Mouse (Mus musculus) limb, embryonic 15.5 days (tissue): ENCODE data around the gene Sik2. TPM values are rescaled to one million over a fixed set of nuclear protein-coding genes. Genes with fewer than 3 reads are reported as not detected.

Experiments
- ATAC-seq: fragments of 200-750 bp; cut with Nextera tagmentation; 2 replicates; pipeline ENCODE4 v1.8.0; 2017; ENCODE audit warnings: low read depth, moderate TSS enrichment; ENCODE audit not compliant: insufficient number of reproducible peaks, low FRiP score, low TSS enrichment
- H3K27ac ChIP-seq: fragments of 300-500 bp; sonication (generic); 2 replicates; pipeline ENCODE4 v1.5.1; 2015; ENCODE audit warnings: moderate library complexity, mild to moderate bottlenecking, inconsistent platforms
- H3K27me3 ChIP-seq: fragments of 300-500 bp; sonication (generic); 2 replicates; pipeline ENCODE4 v1.6.1; 2015; ENCODE audit warnings: inconsistent platforms
- H3K36me3 ChIP-seq: fragments of 300-500 bp; sonication (generic); 2 replicates; pipeline ENCODE4 v1.6.1; 2015; ENCODE audit warnings: inconsistent platforms
- H3K4me1 ChIP-seq: fragments of 300-500 bp; sonication (generic); 2 replicates; pipeline ENCODE4 v1.6.1; 2015; ENCODE audit warnings: inconsistent platforms
- H3K4me2 ChIP-seq: fragments of 300-500 bp; sonication (generic); 2 replicates; pipeline ENCODE4 v1.6.1; 2015; ENCODE audit warnings: mild to moderate bottlenecking, inconsistent platforms
- H3K4me3 ChIP-seq: fragments of 300-500 bp; sonication (generic); 2 replicates; pipeline ENCODE4 v1.5.1; 2015; ENCODE audit warnings: mild to moderate bottlenecking, inconsistent platforms
- H3K9ac ChIP-seq: fragments of 300-500 bp; sonication (generic); 2 replicates; pipeline ENCODE4 v1.6.1; 2015; ENCODE audit warnings: inconsistent platforms
- H3K9me3 ChIP-seq: fragments of 300-500 bp; sonication (generic); 2 replicates; pipeline ENCODE4 v1.6.1; 2016; ENCODE audit warnings: inconsistent platforms
- WGBS: fragments of 180-500 bp; shearing (Covaris S2); methylation state at CpG from one replicate; pipeline ENCODE4 v1.1.7; 2015; 5-methylcytosine and 5-hydroxymethylcytosine counted together
- polyA plus RNA-seq: library from polyadenylated mRNA; unstranded; fragments of >200 nt; fragmentation: Nextera tagmentation; extraction: Ambion mirVana; gene quantifications from 2 replicates; pipeline ENCODE4 v1.2.1, GENCODE M21; 2015

The Sik2 gene
- polyA plus RNA-seq, 1 experiment from 2014 or later: 14.3 TPM

DNA sequence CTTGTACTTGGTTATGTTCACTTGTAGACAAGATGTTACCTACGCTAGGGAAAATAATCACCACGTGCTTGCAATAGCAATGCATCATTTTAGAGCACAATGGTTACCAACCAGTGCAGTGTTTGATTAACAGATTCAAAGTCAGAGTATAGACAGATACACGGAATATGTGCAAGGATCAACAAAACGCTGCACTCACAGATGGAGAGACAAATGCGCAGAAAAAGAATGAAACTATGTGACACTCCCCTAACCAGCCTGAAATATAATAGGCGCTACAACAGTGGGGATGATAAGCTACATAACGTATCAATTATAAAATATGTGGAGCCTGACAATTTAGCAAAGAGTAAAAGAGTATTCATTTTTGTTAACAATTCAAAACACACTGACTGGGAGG lies 34.2 kb downstream of the Sik2 start:
- H3K4me2 ChIP-seq: no peak overlapping the region
- H3K9ac ChIP-seq: no peak overlapping the region
- no peaks in the 10 kb centered on the region for H3K36me3 ChIP-seq
- ATAC-seq: no peak
- H3K4me1 ChIP-seq: no peaks in the 10 kb centered on the region
- H3K27me3 ChIP-seq: no peaks in the 10 kb centered on the region
- H3K9me3 ChIP-seq: no peaks in the 10 kb centered on the region
- no peak overlapping the region for H3K4me3 ChIP-seq
- no peak overlapping the region for H3K27ac ChIP-seq
- 90% methylated on average over 7 of the region's 7 CpGs for WGBS

DNA sequence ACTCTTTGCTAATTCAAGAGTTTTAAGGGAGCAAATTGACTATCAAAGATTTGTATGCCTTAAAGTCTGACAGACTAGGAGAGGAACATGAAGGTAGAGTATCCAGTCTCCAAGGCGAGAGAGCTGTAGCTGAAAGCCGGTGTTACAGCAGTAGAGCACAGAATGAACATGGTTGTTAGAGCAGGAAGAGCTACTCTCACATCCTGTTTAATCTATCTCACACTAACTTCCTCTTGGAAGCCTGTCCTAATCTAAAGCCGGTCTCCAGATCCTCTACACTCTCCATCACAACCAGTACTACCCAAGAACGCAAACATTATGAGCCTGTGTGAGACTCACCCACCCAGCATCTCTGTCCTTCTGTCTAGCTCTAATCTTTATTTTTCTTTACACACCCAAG lies 38.5 kb downstream of the Sik2 start:
- H3K4me1 ChIP-seq: no peaks in the 10 kb centered on the region
- H3K36me3 ChIP-seq: no peaks in the 10 kb centered on the region
- H3K9me3 ChIP-seq: no peaks in the 10 kb centered on the region
- WGBS: 91% methylated on average over 4 of the region's 4 CpGs
- ATAC-seq: no peak
- H3K4me2 ChIP-seq: no peak overlapping the region
- no peak overlapping the region for H3K4me3 ChIP-seq
- H3K27ac ChIP-seq: no peak overlapping the region
- H3K27me3 ChIP-seq: no peaks in the 10 kb centered on the region
- H3K9ac ChIP-seq: no peak overlapping the region

DNA sequence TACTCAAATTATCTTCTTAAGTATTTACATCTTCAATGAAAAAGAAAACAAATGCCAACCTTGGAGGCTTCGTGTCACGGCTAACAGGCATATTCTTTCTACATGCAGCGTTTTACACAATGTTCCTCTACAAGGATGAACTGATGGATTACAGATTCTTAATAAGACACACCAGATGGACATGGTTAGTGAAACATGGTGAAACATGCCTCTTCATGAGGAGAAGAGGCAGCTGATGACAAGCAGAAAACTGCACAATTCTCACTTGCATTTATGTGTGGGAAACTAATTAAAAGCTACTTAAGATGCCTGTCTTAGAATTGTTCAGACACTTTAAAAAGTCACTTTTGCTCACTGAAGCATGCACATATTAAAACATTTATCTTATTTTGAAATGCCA lies 39.6 kb downstream of the Sik2 start:
- Histone ChIP-seq H3K36me3 (no peaks in the 10 kb centered on the region), H3K9ac (no peak overlapping the region), H3K4me3 (no peak overlapping the region), H3K27me3 (no peaks in the 10 kb centered on the region), H3K9me3 (no peaks in the 10 kb centered on the region), H3K4me2 (no peak overlapping the region), H3K27ac (no peak overlapping the region), H3K4me1 (no peaks in the 10 kb centered on the region)
- no peak for ATAC-seq
- WGBS: 76% methylated on average over 3 of the region's 3 CpGs

DNA sequence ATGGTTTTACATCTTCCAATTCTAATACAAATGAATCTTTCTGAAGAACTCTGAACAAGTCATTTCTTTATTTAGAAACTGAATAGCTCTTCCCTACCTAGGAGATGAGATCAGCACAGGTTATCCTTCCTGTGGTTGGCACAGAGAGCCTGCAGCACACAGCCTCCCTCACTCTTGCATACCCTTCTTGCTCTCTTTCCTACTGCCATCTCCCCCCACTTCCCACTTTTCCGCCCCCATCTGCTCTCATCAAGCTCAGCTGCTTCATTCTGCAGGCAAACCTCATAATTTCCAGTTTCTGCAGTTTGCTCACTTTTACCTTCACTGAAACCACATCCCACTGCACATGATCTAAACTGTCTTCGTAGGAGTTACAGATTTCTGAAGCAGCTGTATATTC lies 42.6 kb downstream of the Sik2 start:
- H3K9ac ChIP-seq: no peak overlapping the region
- WGBS: 68% methylated on average over 2 of the region's 2 CpGs
- ATAC-seq: no peak

DNA sequence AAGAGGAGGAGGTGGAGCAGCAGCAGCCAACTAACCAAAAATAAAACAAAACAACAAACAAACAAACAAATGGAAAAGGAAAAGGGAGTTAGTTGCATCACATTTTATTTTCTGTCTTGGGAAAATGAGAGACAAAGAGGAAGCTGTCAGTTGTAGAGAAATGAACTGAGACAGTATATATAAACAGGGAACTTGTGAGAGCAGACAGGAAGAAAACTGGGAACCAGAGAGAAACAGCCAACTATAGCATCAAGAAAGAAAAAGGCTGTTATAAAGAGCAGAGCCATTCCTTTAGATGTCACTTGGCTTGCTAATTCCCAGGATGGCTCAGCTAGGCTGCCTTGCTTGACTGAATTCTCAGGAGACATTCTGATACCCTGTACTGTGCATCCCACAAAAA lies 43.5 kb downstream of the Sik2 start:
- Histone ChIP-seq H3K27ac (no peak overlapping the region), H3K4me2 (no peak overlapping the region), H3K9me3 (no peaks in the 10 kb centered on the region), H3K36me3 (no peaks in the 10 kb centered on the region), H3K27me3 (no peaks in the 10 kb centered on the region), H3K4me3 (no peak overlapping the region), H3K9ac (no peak overlapping the region), H3K4me1 (no peaks in the 10 kb centered on the region)
- ATAC-seq: no peak

More for the DNA sequence above, 42.6 kb downstream of the Sik2 start:
- H3K27ac ChIP-seq: no peak overlapping the region
- H3K4me2 ChIP-seq: no peak overlapping the region
- H3K9me3 ChIP-seq: no peaks in the 10 kb centered on the region
- H3K36me3 ChIP-seq: no peaks in the 10 kb centered on the region
- no peaks in the 10 kb centered on the region for H3K4me1 ChIP-seq
- H3K27me3 ChIP-seq: no peaks in the 10 kb centered on the region
- H3K4me3 ChIP-seq: no peak overlapping the region

DNA sequence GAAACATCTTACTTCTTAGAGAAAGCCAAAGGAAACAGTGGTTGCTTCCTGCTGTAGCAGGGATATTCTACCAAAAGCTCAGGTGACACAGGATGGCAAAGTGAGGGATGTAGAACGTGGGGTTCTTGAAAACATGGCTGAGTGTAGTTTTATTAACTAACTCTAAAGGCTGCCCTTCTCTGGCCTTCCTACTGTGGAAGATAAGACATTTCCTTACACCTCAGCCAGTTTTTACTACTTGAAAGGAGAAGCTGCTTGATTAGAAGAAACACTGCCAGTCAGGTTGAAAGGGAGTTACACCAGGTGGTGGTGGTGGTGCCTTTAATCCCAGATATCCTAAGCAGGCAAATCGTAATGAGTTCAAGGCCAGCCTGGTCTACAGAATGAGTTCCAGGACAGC lies 44.0 kb downstream of the Sik2 start:
- 68% methylated on average over 2 of the region's 2 CpGs for WGBS
- ATAC-seq: no peak
- H3K27me3 ChIP-seq: no peaks in the 10 kb centered on the region
- no peak overlapping the region for H3K4me2 ChIP-seq
- no peaks in the 10 kb centered on the region for H3K36me3 ChIP-seq
- H3K9ac ChIP-seq: no peak overlapping the region
- no peaks in the 10 kb centered on the region for H3K4me1 ChIP-seq
- H3K27ac ChIP-seq: no peak overlapping the region
- no peaks in the 10 kb centered on the region for H3K9me3 ChIP-seq
- no peak overlapping the region for H3K4me3 ChIP-seq

DNA sequence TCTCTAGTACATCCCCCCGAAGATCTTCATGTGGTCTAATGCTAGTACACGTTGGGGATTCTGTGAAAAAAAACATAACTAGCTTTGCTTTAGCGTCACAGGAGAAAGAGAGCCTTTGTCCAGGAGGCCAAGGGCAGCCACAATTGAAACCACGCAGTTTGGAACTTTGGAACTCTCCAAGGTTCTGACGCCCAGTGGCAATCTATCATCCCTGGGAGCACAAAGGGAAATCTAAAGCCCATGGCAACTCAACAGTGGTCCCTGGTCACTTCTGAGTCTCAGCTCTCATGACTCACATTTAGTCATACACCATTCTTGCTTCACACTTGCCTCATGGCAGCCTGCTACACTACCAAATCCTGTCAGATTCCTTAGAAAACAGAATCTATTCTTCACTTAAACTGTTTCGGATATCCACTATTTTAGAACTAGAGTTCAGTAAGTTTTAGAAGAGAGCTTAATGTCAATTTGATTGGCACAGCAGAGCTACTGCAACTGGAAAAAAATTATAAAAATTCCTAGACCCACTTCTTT lies 50.9 kb downstream of the Sik2 start:
- no peaks in the 10 kb centered on the region for H3K4me1 ChIP-seq
- no peak overlapping the region for H3K27ac ChIP-seq
- H3K27me3 ChIP-seq: no peaks in the 10 kb centered on the region
- H3K4me3 ChIP-seq: no peak overlapping the region
- 48% methylated on average over 6 of the region's 6 CpGs for WGBS
- no peak overlapping the region for H3K4me2 ChIP-seq
- no peaks in the 10 kb centered on the region for H3K36me3 ChIP-seq
- H3K9ac ChIP-seq: no peak overlapping the region
- no peak for ATAC-seq
- no peaks in the 10 kb centered on the region for H3K9me3 ChIP-seq

DNA sequence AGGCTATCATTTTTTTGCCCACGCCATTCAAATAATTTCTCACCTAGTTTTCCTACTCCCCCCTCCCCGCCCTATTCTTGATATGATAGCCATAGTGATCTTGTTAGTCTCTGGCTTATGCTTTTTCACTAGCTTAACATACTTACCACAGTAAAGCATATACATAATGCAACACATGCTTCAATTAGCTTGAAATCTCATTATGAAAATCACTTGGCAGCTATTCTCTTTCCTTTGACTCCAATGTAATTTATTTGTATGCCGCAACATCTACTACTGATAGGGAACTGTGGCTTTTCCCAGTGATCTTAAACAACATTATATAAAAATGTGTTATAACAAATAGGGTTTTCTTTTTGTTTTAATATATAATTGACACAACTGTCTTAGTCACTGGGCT lies 53.7 kb downstream of the Sik2 start:
- no peak overlapping the region for H3K27ac ChIP-seq
- no peak overlapping the region for H3K9ac ChIP-seq
- no peak for ATAC-seq
- no peak overlapping the region for H3K4me2 ChIP-seq
- H3K36me3 ChIP-seq: no peaks in the 10 kb centered on the region
- no peaks in the 10 kb centered on the region for H3K27me3 ChIP-seq
- H3K4me1 ChIP-seq: no peaks in the 10 kb centered on the region
- H3K4me3 ChIP-seq: no peak overlapping the region
- H3K9me3 ChIP-seq: no peaks in the 10 kb centered on the region
- 92% methylated on average over 3 of the region's 3 CpGs for WGBS

DNA sequence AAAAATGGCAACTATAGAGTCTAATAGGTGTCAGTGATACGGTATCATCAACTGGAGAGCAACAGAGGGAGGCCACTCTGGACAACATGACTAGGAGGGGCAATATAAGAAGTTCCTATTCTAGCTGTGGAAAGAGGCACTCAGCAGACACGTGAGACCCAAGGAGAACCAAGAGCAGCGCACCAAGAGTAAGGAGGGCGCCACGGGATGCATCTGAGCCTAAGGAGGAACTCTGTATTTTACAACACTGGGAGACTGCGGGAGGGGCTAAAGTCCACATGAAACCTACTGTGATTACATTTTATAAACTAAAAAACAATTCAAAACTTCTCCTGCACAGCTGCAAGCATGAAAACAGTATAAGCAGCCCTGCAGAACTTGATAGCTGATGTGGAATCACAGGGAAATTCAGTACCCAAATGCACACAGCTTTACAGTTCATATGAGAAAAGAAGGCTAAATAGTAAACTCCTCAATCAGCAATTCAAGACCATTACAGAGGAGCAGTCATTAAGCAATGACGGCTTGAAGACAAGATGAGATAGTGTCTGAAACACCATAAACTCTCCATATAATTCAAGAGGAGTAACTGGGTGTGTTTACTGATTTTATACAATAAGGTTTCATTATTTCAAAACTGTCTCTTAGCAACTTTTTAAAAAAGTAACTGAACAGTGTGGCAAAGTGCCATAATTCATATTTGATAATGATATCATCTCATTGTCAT lies 60.6 kb downstream of the Sik2 start:
- H3K4me1 ChIP-seq: no peaks in the 10 kb centered on the region
- no peaks in the 10 kb centered on the region for H3K36me3 ChIP-seq
- WGBS: 84% methylated on average over 7 of the region's 7 CpGs
- H3K9me3 ChIP-seq: no peaks in the 10 kb centered on the region
- H3K4me2 ChIP-seq: no peak overlapping the region
- no peak for ATAC-seq
- no peak overlapping the region for H3K9ac ChIP-seq
- H3K4me3 ChIP-seq: no peak overlapping the region
- no peak overlapping the region for H3K27ac ChIP-seq
- H3K27me3 ChIP-seq: no peaks in the 10 kb centered on the region

DNA sequence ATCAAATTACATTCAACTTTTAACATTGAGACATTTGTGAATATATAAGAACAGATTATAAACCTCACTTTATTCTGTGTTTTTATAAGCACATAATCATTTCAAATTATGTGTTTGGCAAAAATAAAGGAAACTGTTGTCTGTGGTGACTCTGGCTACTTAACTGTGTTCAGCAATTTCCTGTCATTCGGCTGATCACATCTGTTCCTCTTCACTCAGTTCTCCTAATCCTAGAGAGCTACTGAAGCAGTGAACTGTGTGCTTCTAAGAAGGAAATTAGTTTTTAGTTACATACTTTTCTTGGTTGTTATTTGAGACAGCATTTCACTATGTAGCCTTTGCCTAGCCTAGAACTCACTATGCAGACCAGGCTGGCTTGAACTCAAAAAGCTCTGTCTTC lies 62.5 kb downstream of the Sik2 start:
- no peak for ATAC-seq
- Histone ChIP-seq H3K36me3 (no peaks in the 10 kb centered on the region), H3K4me1 (no peaks in the 10 kb centered on the region), H3K9ac (no peak overlapping the region), H3K27me3 (no peaks in the 10 kb centered on the region), H3K27ac (no peak overlapping the region), H3K9me3 (no peaks in the 10 kb centered on the region), H3K4me3 (no peak overlapping the region), H3K4me2 (no peak overlapping the region)
- WGBS: 30% methylated on average over 1 of the region's 1 CpGs

DNA sequence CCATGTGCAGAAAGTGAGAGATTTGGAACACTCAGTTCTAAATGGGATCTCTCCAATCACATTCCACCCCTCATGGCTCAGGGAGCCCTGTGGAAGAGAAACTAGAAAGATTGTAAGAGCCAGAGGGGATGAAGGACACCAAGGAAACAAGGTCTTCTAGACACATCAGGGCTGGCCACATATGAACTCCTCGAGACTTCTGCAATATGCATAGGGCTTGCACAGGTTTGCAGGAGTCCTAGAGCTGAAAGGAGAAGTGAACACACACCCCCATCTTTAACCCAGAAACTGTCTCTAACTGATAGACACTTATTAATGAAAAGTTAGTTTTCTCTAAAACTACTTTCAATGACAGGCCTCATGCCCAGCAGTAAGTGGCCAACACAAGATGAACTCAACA lies 64.0 kb downstream of the Sik2 start:
- Histone ChIP-seq H3K4me2 (no peak overlapping the region), H3K27me3 (no peaks in the 10 kb centered on the region), H3K27ac (no peak overlapping the region), H3K36me3 (no peaks in the 10 kb centered on the region), H3K4me3 (no peak overlapping the region), H3K9ac (no peak overlapping the region), H3K9me3 (no peaks in the 10 kb centered on the region), H3K4me1 (no peaks in the 10 kb centered on the region)
- ATAC-seq: no peak
- WGBS: 89% methylated on average over 1 of the region's 1 CpGs

DNA sequence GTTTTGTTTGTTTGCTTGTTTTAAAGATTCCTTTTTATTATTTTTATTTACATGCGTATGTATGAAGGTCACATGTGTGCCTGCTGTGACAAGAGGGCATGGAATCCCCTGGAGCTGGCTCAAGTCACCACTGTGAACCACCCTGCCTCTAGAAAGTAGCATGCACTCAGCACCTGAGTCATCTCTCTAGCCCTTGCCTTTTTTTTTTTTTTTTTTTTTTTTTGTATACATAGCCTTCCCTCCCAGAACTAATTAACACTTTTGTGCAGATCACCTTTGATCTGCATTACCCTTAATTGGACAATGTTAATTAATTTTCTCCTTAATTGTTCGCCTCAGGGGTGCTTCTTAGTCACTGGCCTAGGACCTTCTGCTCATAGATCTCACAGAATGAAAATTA lies 66.2 kb downstream of the Sik2 start:
- Histone ChIP-seq H3K27ac (no peak overlapping the region), H3K27me3 (no peaks in the 10 kb centered on the region), H3K9me3 (no peaks in the 10 kb centered on the region), H3K4me2 (no peak overlapping the region), H3K36me3 (no peaks in the 10 kb centered on the region), H3K9ac (no peak overlapping the region), H3K4me3 (no peak overlapping the region), H3K4me1 (no peaks in the 10 kb centered on the region)
- WGBS: 82% methylated on average over 2 of the region's 2 CpGs
- no peak for ATAC-seq
